In the genomic region with DNA sequence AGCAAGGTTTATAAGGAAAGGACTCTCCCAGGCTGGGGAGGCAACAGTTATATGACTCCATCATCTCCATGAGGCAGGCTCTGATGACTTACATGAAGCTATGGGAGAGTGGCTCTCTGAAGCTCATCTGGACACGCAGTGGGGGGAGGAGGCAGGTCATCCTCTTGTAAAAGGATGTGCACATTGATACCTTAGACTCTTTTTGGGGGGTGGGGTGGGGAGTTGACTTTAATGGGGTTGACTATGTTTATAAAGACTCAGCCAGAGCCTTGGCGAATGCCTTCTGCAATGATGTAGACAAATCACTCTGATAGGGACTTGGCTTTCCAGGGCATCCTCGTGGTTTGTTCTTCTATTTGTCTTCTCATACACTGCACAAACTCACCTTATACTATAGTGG, we compare ENCODE assay signal across 21 mouse cellular contexts. TPM values are rescaled to one million over a fixed set of nuclear protein-coding genes. Genes with fewer than 3 reads are reported as not detected.
DNase-seq lines count a peak whose midpoint lies in the region; ATAC-seq and TF ChIP-seq lines count a peak whose summit lies in the region.
"Had no signal": no experiment of that assay in that cellular context is flagged by ENCODE, and none has a peak within 500 bp of the region (broad histone marks: within the 10 kb centered on the region; RNA-seq: fewer than 3 reads in every experiment).

No protein-coding gene starts in this region.

- H3K9ac ChIP-seq in kidney, embryonic 15.5 days = no peak overlapping the region
- no peak overlapping the region for H3K9ac ChIP-seq in lung, embryonic 15.5 days
- no peak overlapping the region for H3K9ac ChIP-seq in lung, postnatal 0 days (replicated peaks; ENCODE audit: low read depth)
- H3K9ac ChIP-seq: forebrain, embryonic 15.5 days; heart, embryonic 15.5 days; hindbrain, embryonic 14.5 days had no signal

- whole genome bisulfite sequencing in kidney, embryonic 15.5 days = 64% methylated on average over 3 of the region's 3 CpGs
- WGBS in lung, embryonic 15.5 days = 69% methylated on average over 3 of the region's 3 CpGs
- WGBS in lung, postnatal 0 days = 70% methylated on average over 3 of the region's 3 CpGs

- no peaks in the 10 kb centered on the region for H3K36me3 ChIP-seq in kidney, embryonic 15.5 days
- no peaks in the 10 kb centered on the region for H3K36me3 ChIP-seq in lung, embryonic 15.5 days
- H3K36me3 ChIP-seq in lung, postnatal 0 days (ENCODE audit: insufficient read depth, low read length) = no peaks in the 10 kb centered on the region
- H3K36me3 ChIP-seq: embryonic facial prominence, embryonic 10.5 days; forebrain, embryonic 15.5 days; heart, embryonic 15.5 days; hindbrain, embryonic 10.5 days had no signal

- H3K4me3 ChIP-seq in kidney, embryonic 15.5 days (replicated peaks) = no peak overlapping the region
- H3K4me3 ChIP-seq in lung, embryonic 15.5 days = no peak overlapping the region
- no peak overlapping the region for H3K4me3 ChIP-seq in lung, postnatal 0 days (ENCODE audit: low read depth, low read length)
- H3K4me3 ChIP-seq: embryonic facial prominence, embryonic 10.5 days; forebrain, embryonic 15.5 days; heart, adult 2 months; heart, embryonic 15.5 days; hindbrain, embryonic 10.5 days had no signal

- ATAC-seq in kidney, embryonic 15.5 days (replicated peaks; ENCODE audit: low FRiP score) = no peak
- ATAC-seq in lung, embryonic 15.5 days (ENCODE audit: borderline replicate concordance, extremely low read depth, low FRiP score, low TSS enrichment) = no peak
- no peak for ATAC-seq in lung, postnatal 0 days
- ATAC-seq: activated CD4-positive, CD25-positive, alpha-beta regulatory T cell, adult 4 months; forebrain, embryonic 15.5 days had no signal

- no peak for TF ChIP-seq EP300 in lung, postnatal 0 days (IDR thresholded peaks at IDR 0.05)

- intact Hi-C loops in heart, postnatal 25 days (cut with DNase I) = no loop called here

- peak; percentile 64 for DNase-seq in heart, adult 11 months
- DNase-seq in heart, postnatal 25 days (ENCODE audit: low spot score) = no peak
- DNase-seq in kidney, adult 18-20 months = no peak
- DNase-seq in lung, postnatal 0 days (ENCODE audit: low spot score) = no peak
- peak; percentile 32 for DNase-seq in R1 (ENCODE audit: low read depth, low spot score)
- no peak for DNase-seq in gastrocnemius, postnatal 25 days
- DNase-seq: adrenal gland, postnatal 14 days; cerebellum, adult 11-12 months; cerebellum, adult 9-10 months; cerebellum, postnatal 36 days; heart, adult 2 months; heart, postnatal 14 days had no signal

- peaks cover 10% of the 10 kb centered on the region for H3K4me1 ChIP-seq in kidney, embryonic 15.5 days
- peaks cover 23% of the 10 kb centered on the region for H3K4me1 ChIP-seq in lung, embryonic 15.5 days
- H3K4me1 ChIP-seq in lung, postnatal 0 days (ENCODE audit: insufficient read depth, low read depth, low read length) = no peaks in the 10 kb centered on the region

- no peak overlapping the region for H3K4me2 ChIP-seq in kidney, embryonic 15.5 days
- H3K4me2 ChIP-seq in lung, embryonic 15.5 days = no peak overlapping the region
- H3K4me2 ChIP-seq in lung, postnatal 0 days (replicated peaks; ENCODE audit: low read depth, low read length) = no peak overlapping the region
- H3K4me2 ChIP-seq: forebrain, embryonic 15.5 days; heart, embryonic 11.5 days; heart, embryonic 15.5 days; hindbrain, embryonic 14.5 days had no signal

- TF ChIP-seq CTCF in lung, postnatal 0 days (IDR thresholded peaks at IDR 0.05) = no peak

- H3K27me3 ChIP-seq in kidney, embryonic 15.5 days = no peaks in the 10 kb centered on the region
- no peaks in the 10 kb centered on the region for H3K27me3 ChIP-seq in lung, embryonic 15.5 days
- H3K27me3 ChIP-seq in lung, postnatal 0 days (replicated peaks; ENCODE audit: insufficient read depth, low read length) = no peaks in the 10 kb centered on the region
- H3K27me3 ChIP-seq: forebrain, embryonic 15.5 days; heart, embryonic 15.5 days had no signal

- peak overlapping the region; percentile 70 for H3K27ac ChIP-seq in kidney, embryonic 15.5 days
- H3K27ac ChIP-seq in lung, embryonic 15.5 days = peak overlapping the region; percentile 79
- no peak overlapping the region for H3K27ac ChIP-seq in lung, postnatal 0 days (ENCODE audit: low read length)
- H3K27ac ChIP-seq: embryonic facial prominence, embryonic 10.5 days; forebrain, embryonic 15.5 days; heart, adult 2 months; heart, embryonic 15.5 days; hindbrain, embryonic 10.5 days had no signal

- no peaks in the 10 kb centered on the region for H3K9me3 ChIP-seq in kidney, embryonic 15.5 days (replicated peaks)
- H3K9me3 ChIP-seq in lung, embryonic 15.5 days = no peaks in the 10 kb centered on the region
- no peaks in the 10 kb centered on the region for H3K9me3 ChIP-seq in lung, postnatal 0 days (ENCODE audit: low read length)
- H3K9me3 ChIP-seq: embryonic facial prominence, embryonic 10.5 days; forebrain, embryonic 15.5 days; heart, embryonic 15.5 days had no signal

RNA-seq across cellular contexts. Expression of gene Gm10260, which starts 8.8 kb away (rescaled TPM):
- total RNA-seq in heart, postnatal 25 days (2021) = 100 to 1,000 TPM; 106 to 109 TPM
- polyA plus RNA-seq in kidney, embryonic 15.5 days (2015; fragmentation: Nextera tagmentation; extraction: Ambion mirVana) = 3.4 and 6.9 TPM in 2 replicates
- 3.2 and 3.4 TPM in 2 replicates for polyA plus RNA-seq in lung, embryonic 15.5 days (2015; fragmentation: Nextera tagmentation; extraction: Ambion mirVana)
- 5.8 and 7.2 TPM in 2 replicates for polyA plus RNA-seq in lung, postnatal 0 days (2015; fragmentation: Nextera tagmentation; extraction: Ambion mirVana)
- 10 to 100 TPM; 88.9 to 97.1 TPM for total RNA-seq in gastrocnemius, postnatal 25 days (2021)

Comparison
In these comparisons a context has a peak if more than half of its experiments do, and no peak if none do; other contexts are left out.
1. DNase-seq: peak in heart, adult 11 months (single experiment) and R1 (single experiment); none in heart, postnatal 25 days (single experiment), kidney, adult 18-20 months (single experiment), lung, postnatal 0 days (single experiment) and gastrocnemius, postnatal 25 days (single experiment).